Mouse (Mus musculus) T-cell, adult 66 days (primary cell): ENCODE measurements around the gene Trim52. TPM values are rescaled to one million over a fixed set of nuclear protein-coding genes. Genes with fewer than 3 reads are reported as not detected.

Experiments used
- total RNA-seq, 2 experiments: library from RNA; stranded (reverse); gene quantifications; 3 replicates in 1 of 2; 4 replicates in 1 of 2; pipeline ENCODE4 v1.2.4; 2023

Gene Trim52
- not detected for total RNA-seq

DNA sequence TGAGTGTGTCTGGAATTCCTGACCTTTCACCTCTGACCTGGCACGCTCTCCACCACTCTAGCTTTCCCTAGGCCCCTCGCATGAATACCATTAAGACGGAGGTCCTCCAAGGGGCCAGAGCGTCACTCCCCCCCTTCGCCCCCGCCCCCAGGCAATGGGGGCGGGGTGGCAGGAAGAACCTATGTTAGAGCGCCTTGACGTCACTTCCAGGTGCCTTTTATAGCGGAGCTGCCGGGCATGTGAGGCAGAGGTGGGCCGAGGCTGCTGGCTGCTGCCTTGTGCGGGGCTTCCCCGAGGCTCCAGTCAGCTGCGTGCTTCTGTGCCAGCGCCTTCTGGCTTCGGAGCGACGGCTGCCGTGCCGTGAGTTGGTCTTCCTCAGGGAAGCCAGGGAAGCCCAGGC lies at the start of gene Trim52:
Gene Trim52, plus strand, starts transcription at position 219 of the 400 bp plus-strand sequence.

Other genes starting within 250 kb of the Trim52 start
- 1 to 10 TPM; 4.4 to 9.5 TPM for gene Spry2, start 209.4 kb upstream of the Trim52 start, total RNA-seq